Mouse (Mus musculus): ENCODE data around the gene Map1lc3a. TPM values are rescaled to one million over a fixed set of nuclear protein-coding genes. Genes with fewer than 3 reads are reported as not detected.

The Map1lc3a gene
- polyA plus RNA-seq (2014; fragmentation: Illumina TruSeq; extraction: RNeasy Lipid Tissue Mini Kit (QIAGEN cat#74804); ENCODE audit: low replicate concordance): not detected

GRCm38 (mm10) chr2:155276195-155276594 lies at the start of gene Map1lc3a:
Gene Map1lc3a, plus strand, starts transcription at chr2:155276297.

GRCm38 (mm10) chr2:155236362-155236992 lies 39.6 kb upstream of the Map1lc3a start, which contains the start of gene Dynlrb1:
Gene Dynlrb1, plus strand, starts transcription at chr2:155236533.

Other genes with a start within 250 kb of the Map1lc3a start
- gene Ahcy, start 201.8 kb upstream of the Map1lc3a start, polyA plus RNA-seq (2014; fragmentation: Illumina TruSeq; extraction: RNeasy Lipid Tissue Mini Kit (QIAGEN cat#74804); ENCODE audit: low replicate concordance): 52.6 TPM
- gene Itch, start 142.8 kb upstream of the Map1lc3a start, polyA plus RNA-seq (2014; fragmentation: Illumina TruSeq; extraction: RNeasy Lipid Tissue Mini Kit (QIAGEN cat#74804); ENCODE audit: low replicate concordance): 143 TPM
- gene Dynlrb1, start 39.8 kb upstream of the Map1lc3a start, polyA plus RNA-seq (2014; fragmentation: Illumina TruSeq; extraction: RNeasy Lipid Tissue Mini Kit (QIAGEN cat#74804); ENCODE audit: low replicate concordance): 206 TPM
- gene Pigu, start 81.1 kb downstream of the Map1lc3a start, polyA plus RNA-seq (2014; fragmentation: Illumina TruSeq; extraction: RNeasy Lipid Tissue Mini Kit (QIAGEN cat#74804); ENCODE audit: low replicate concordance): 39.4 TPM
- 79.7 TPM for gene Trp53inp2, start 104.8 kb downstream of the Map1lc3a start, polyA plus RNA-seq (2014; fragmentation: Illumina TruSeq; extraction: RNeasy Lipid Tissue Mini Kit (QIAGEN cat#74804); ENCODE audit: low replicate concordance)
- 53.3 TPM for gene Ncoa6, start 197.6 kb downstream of the Map1lc3a start, polyA plus RNA-seq (2014; fragmentation: Illumina TruSeq; extraction: RNeasy Lipid Tissue Mini Kit (QIAGEN cat#74804); ENCODE audit: low replicate concordance)
- gene Acss2, start 241.7 kb downstream of the Map1lc3a start, polyA plus RNA-seq (2014; fragmentation: Illumina TruSeq; extraction: RNeasy Lipid Tissue Mini Kit (QIAGEN cat#74804); ENCODE audit: low replicate concordance): 17.9 TPM
- gene Ggt7, start 241.9 kb downstream of the Map1lc3a start, polyA plus RNA-seq (2014; fragmentation: Illumina TruSeq; extraction: RNeasy Lipid Tissue Mini Kit (QIAGEN cat#74804); ENCODE audit: low replicate concordance): not detected